Mouse (Mus musculus) urinary bladder, postnatal 25 days (tissue): Measurements from ENCODE around the gene Srp14.

Experiments used
- DNase-seq: peaks from one replicate; pipeline ENCODE4 v3.0.0; 2022; ENCODE audit warnings: low spot score

Srp14 gene

GRCm38 (mm10) chr2:118490241-118491091 lies 11.0 kb upstream of the Srp14 start:
- peak; percentile 64 for DNase-seq

GRCm38 (mm10) chr2:118487806-118488205 lies 8.3 kb upstream of the Srp14 start:
- DNase-seq = peak; percentile 23

- DNase-seq = peak; percentile 88
Measured at GRCm38 (mm10) chr2:118486933-118487332, 7.4 kb upstream of the Srp14 start.

GRCm38 (mm10) chr2:118485415-118485814 lies 5.9 kb upstream of the Srp14 start:
- DNase-seq = no peak

- no peak for DNase-seq
Measured at GRCm38 (mm10) chr2:118484386-118484898, 4.9 kb upstream of the Srp14 start.

- DNase-seq = no peak
Measured at GRCm38 (mm10) chr2:118483032-118483431, 3.5 kb upstream of the Srp14 start.

GRCm38 (mm10) chr2:118480886-118481285 lies 1.4 kb upstream of the Srp14 start:
- DNase-seq = no peak

- DNase-seq = no peak
Measured at GRCm38 (mm10) chr2:118478833-118479549, 520 bp downstream of the Srp14 start.

GRCm38 (mm10) chr2:118468354-118468753 lies 11.2 kb downstream of the Srp14 start:
- DNase-seq = no peak

- DNase-seq = no peak
Measured at GRCm38 (mm10) chr2:118466601-118467000, 12.9 kb downstream of the Srp14 start.

GRCm38 (mm10) chr2:118465894-118466293 lies 13.6 kb downstream of the Srp14 start:
- no peak for DNase-seq

- DNase-seq = no peak
Measured at GRCm38 (mm10) chr2:118464450-118464849, 15.1 kb downstream of the Srp14 start.

- no peak for DNase-seq
Measured at GRCm38 (mm10) chr2:118463480-118463879, 16.0 kb downstream of the Srp14 start.

GRCm38 (mm10) chr2:118461480-118462165 lies 17.9 kb downstream of the Srp14 start:
- no peak for DNase-seq

- no peak for DNase-seq
Measured at GRCm38 (mm10) chr2:118457463-118458261, 21.8 kb downstream of the Srp14 start.

- no peak for DNase-seq
Measured at GRCm38 (mm10) chr2:118457029-118457428, 22.5 kb downstream of the Srp14 start.

GRCm38 (mm10) chr2:118451056-118451455 lies 28.5 kb downstream of the Srp14 start:
- no peak for DNase-seq

- no peak for DNase-seq
Measured at GRCm38 (mm10) chr2:118448181-118448580, 31.3 kb downstream of the Srp14 start.

GRCm38 (mm10) chr2:118445696-118446674 lies 33.5 kb downstream of the Srp14 start:
- no peak for DNase-seq

- no peak for DNase-seq
Measured at GRCm38 (mm10) chr2:118442723-118443122, 36.8 kb downstream of the Srp14 start.
